Mouse (Mus musculus) limb, embryonic 12.5 days (tissue): ENCODE measurements around the gene Pole4. TPM values are rescaled to one million over a fixed set of nuclear protein-coding genes. Genes with fewer than 3 reads are reported as not detected.

Experiments used
- ATAC-seq: fragments of 200-750 bp; cut with Nextera tagmentation; 2 replicates; pipeline ENCODE4 v1.8.0; 2017; ENCODE audit warnings: low read depth, moderate TSS enrichment; ENCODE audit not compliant: insufficient number of reproducible peaks, insufficient read depth, low FRiP score, low TSS enrichment
- H3K27ac ChIP-seq: fragments of 300-500 bp; sonication (generic); 2 replicates; pipeline ENCODE4 v1.5.1; 2016; ENCODE audit warnings: mild to moderate bottlenecking, moderate library complexity
- H3K27me3 ChIP-seq: fragments of 300-500 bp; sonication (generic); 2 replicates; pipeline ENCODE4 v1.6.1; 2016; ENCODE audit warnings: mild to moderate bottlenecking, moderate library complexity
- H3K36me3 ChIP-seq: fragments of 300-500 bp; sonication (generic); 2 replicates; pipeline ENCODE4 v1.6.1; 2016; ENCODE audit warnings: mild to moderate bottlenecking, moderate library complexity
- H3K4me1 ChIP-seq: fragments of 300-500 bp; sonication (generic); replicated peaks from 2 replicates; pipeline ENCODE4 v1.6.1; 2016
- H3K4me2 ChIP-seq: fragments of 300-500 bp; sonication (generic); 2 replicates; pipeline ENCODE4 v1.6.1; 2016; ENCODE audit warnings: mild to moderate bottlenecking, moderate library complexity
- H3K4me3 ChIP-seq: fragments of 300-500 bp; sonication (generic); replicated peaks from 2 replicates; pipeline ENCODE4 v1.5.1; 2016; ENCODE audit warnings: mild to moderate bottlenecking
- H3K9ac ChIP-seq: fragments of 300-500 bp; sonication (generic); replicated peaks from 2 replicates; pipeline ENCODE4 v1.6.1; 2016; ENCODE audit warnings: mild to moderate bottlenecking, moderate library complexity
- H3K9me3 ChIP-seq: fragments of 300-500 bp; sonication (generic); 2 replicates; pipeline ENCODE4 v1.6.1; 2016; ENCODE audit warnings: mild to moderate bottlenecking, moderate library complexity
- WGBS: fragments of 180-500 bp; shearing (Covaris S2); methylation state at CpG from one replicate; pipeline ENCODE4 v1.1.7; 2016; 5-methylcytosine and 5-hydroxymethylcytosine counted together
- polyA plus RNA-seq: library from polyadenylated mRNA; unstranded; fragments of >200 nt; fragmentation: Nextera tagmentation; extraction: Ambion mirVana; gene quantifications from 2 replicates; pipeline ENCODE4 v1.2.1, GENCODE M21; 2016

The Pole4 gene
- polyA plus RNA-seq, 1 experiment from 2014 or later: 101 TPM

DNA sequence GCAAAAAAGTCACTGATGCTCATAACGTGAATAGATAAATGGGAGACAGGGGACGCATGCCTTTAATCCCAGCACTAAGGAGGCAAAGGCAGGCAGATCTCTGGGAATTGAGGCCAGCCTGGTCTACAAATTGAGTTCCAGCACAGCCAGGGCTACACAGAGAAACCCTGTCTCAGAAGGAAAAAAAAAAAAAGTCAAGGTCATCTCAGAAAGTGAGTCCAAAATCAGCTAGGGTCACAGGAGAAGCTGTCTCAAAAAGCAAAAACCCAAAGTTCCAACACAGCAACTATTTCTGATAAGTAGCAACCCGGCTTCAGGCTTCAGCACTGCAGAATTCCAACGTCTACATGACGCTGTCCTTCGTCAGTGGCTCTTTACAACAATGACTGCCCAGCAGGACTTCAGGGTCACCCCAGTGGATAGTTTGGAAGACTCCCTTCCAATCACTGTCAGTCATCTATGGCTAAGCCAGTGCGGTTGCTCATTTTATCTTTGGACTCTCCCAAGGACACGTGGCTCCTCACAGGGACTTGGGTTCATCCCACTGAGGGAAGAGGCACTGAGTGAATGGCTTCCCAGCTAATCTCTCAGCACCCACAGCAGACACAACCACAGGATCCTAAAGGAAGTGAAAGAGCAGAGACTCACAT is 35.8 kb upstream of the Pole4 start:
- H3K4me3 ChIP-seq: no peak overlapping the region
- H3K36me3 ChIP-seq: peaks cover 62% of the 10 kb centered on the region
- H3K27me3 ChIP-seq: no peaks in the 10 kb centered on the region
- no peak overlapping the region for H3K4me2 ChIP-seq
- H3K9ac ChIP-seq: no peak overlapping the region
- H3K9me3 ChIP-seq: no peaks in the 10 kb centered on the region
- no peak overlapping the region for H3K27ac ChIP-seq
- ATAC-seq: no peak
- no peaks in the 10 kb centered on the region for H3K4me1 ChIP-seq
- 84% methylated on average over 8 of the region's 8 CpGs for WGBS

DNA sequence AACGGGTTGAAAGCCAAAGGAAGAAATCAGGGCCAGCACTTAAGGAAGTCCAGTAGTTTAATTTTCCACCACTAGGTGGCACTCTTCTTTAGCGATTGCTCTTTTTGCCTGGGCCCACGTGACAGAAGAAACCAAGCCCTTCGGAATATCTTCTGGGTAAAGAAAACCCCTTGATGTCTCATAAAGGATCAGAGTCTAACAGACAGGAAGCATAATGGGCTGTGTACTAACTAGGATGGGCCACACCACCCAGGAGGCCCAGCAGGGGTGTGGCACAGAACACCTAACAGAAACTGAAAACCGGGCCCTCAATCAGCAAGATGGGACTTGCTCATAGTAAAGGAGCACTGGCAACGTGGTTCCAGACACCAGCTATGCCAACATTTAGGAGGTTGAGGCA is 35.1 kb upstream of the Pole4 start:
- no peak overlapping the region for H3K9ac ChIP-seq
- H3K9me3 ChIP-seq: no peaks in the 10 kb centered on the region
- ATAC-seq: no peak
- WGBS: 32% methylated on average over 6 of the region's 6 CpGs
- no peak overlapping the region for H3K27ac ChIP-seq
- H3K4me2 ChIP-seq: no peak overlapping the region
- no peaks in the 10 kb centered on the region for H3K4me1 ChIP-seq
- H3K4me3 ChIP-seq: no peak overlapping the region
- no peaks in the 10 kb centered on the region for H3K27me3 ChIP-seq
- H3K36me3 ChIP-seq: peaks cover 69% of the 10 kb centered on the region

DNA sequence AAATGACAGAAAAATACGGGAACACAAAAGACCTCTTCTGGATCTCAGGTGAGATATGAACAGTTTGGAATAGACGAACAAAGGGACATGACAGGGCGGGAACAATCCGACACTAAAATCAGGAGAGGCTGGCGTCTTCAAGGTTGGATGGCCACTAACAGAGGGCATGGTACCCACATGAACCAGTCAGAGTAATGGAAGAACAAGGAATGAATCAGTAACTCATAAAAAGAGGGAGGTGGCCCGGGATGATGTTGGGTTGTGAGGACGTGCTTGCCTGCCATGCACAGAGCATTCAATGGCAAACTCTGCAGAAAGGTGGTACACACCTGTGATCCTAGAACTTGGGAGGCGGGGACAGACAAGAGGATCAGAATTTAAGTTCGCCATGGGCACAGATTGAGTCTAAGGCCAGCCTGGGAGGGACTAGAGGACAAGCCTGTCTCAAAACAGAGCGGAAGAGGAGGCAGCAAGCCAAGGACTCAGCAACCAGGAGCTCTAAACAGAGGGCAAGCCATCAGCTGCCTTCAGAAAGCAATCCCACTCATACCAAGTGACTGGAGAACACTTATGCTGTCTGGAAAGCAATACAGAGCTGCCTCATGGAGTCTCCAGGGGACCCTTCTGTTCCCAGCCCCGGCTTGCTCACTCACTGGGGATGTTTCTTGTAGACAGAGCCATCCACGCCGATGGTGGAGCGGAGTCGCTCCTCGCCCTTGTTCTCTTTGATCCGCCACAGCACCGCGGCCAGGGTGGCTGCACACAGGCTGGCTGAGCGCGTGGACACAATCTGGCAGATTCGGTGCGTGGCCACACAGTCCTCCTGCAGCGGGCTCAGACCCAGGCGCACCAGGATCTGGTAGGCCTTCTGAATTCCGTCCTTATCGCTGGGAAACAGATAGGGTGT is 32.7 kb upstream of the Pole4 start:
- H3K4me3 ChIP-seq: no peak overlapping the region
- WGBS: 92% methylated on average over 27 of the region's 27 CpGs
- H3K4me1 ChIP-seq: no peaks in the 10 kb centered on the region
- no peaks in the 10 kb centered on the region for H3K9me3 ChIP-seq
- no peak overlapping the region for H3K27ac ChIP-seq
- no peak overlapping the region for H3K9ac ChIP-seq
- peaks cover 71% of the 10 kb centered on the region for H3K36me3 ChIP-seq
- no peak for ATAC-seq
- no peaks in the 10 kb centered on the region for H3K27me3 ChIP-seq
- no peak overlapping the region for H3K4me2 ChIP-seq

DNA sequence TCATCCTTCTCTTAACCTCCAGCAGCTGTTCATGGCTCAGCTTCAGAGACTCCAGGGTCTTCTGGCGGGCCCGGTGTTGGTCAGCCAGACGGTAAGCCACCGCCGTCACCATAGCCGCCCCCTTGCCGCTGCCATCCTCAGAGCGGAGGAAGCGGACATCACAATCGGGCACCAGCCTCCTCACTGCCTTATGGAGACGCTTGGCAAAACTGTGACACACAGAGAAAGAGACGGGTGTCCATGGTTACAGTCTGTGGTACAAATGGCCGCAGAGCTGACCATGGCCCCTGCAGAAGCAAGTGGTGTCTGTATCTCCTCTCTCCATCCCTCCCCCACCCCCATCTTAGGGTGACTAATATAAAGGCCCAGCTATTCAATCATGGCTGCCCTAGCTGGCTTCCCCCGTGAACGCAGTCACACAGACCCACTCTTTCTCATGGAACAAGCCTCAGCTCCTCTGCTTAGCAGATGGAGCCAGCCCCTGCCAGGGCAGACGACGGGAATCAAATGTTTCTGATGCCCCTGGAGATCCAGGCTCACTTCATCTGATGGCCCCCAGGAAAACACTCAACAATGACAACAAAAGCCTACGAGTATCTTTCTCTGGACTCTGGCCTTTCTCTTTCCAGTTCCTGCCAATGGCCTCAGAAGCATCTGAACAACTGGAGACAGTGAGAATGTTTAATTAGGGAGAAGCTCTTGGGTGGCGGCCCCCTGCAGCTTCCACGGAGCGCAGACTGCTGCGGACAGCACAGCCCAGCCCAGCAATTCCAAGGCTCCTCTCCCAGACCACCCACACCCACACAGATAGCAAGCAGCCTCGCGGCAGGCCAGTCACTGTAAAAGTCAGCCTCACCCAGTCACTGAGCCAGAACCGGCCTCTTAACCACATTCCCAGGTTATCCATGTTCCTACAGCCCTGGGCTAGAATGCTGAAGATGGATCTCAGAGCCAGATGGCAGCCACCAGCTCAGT is 31.7 kb upstream of the Pole4 start:
- no peak for ATAC-seq
- WGBS: 91% methylated on average over 25 of the region's 25 CpGs
- Histone ChIP-seq H3K36me3 (peaks cover 63% of the 10 kb centered on the region), H3K27me3 (no peaks in the 10 kb centered on the region), H3K4me2 (no peak overlapping the region), H3K9me3 (no peaks in the 10 kb centered on the region), H3K27ac (no peak overlapping the region), H3K9ac (no peak overlapping the region), H3K4me1 (no peaks in the 10 kb centered on the region), H3K4me3 (no peak overlapping the region)

DNA sequence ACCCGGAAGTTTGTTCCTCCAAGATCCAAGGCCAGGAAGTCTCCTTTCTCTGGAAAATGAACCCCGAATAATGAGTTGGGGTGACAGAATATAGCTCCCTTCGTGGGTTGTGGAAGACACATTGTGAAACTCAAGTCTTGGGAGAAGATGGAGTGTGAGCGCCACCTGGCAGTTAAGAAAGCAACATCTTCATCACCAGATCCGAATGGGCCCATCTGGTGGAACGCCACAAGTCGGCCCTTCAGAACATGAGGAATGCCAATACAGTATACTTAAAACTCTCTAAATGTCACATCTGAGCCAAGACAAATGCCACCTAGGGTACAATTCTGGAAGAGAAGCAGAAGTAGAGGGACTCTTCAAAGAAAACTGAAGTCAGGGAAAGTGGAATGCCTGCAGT is 30.2 kb upstream of the Pole4 start:
- H3K9ac ChIP-seq: no peak overlapping the region
- 86% methylated on average over 7 of the region's 7 CpGs for WGBS

DNA sequence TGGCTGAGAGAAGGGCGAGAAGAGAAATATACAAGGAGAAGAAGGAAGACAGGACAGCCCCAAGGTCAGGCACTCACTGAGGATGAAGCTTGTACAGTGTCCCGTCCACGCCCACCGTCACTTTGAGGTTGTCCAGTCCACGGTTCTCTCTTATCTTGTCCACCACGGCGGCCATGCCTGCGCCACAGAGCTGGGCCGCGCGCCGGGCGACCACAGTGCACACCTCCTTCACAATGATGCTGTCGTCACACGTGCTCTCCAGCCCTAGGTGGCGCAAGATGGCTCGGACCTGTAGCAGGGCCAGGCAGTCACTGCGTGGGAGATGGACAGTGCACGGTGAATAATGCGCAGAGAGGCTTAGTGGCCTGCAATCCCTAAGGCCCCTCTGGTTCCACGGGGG is 23.5 kb upstream of the Pole4 start:
- Histone ChIP-seq H3K27me3 (no peaks in the 10 kb centered on the region), H3K9me3 (no peaks in the 10 kb centered on the region), H3K27ac (no peak overlapping the region), H3K36me3 (peaks cover 74% of the 10 kb centered on the region), H3K4me2 (no peak overlapping the region), H3K4me3 (no peak overlapping the region), H3K4me1 (peaks cover 4% of the 10 kb centered on the region), H3K9ac (no peak overlapping the region)
- WGBS: 91% methylated on average over 21 of the region's 21 CpGs
- ATAC-seq: no peak

More for the DNA sequence above, 30.2 kb upstream of the Pole4 start:
- H3K27ac ChIP-seq: no peak overlapping the region
- H3K27me3 ChIP-seq: no peaks in the 10 kb centered on the region
- H3K36me3 ChIP-seq: peaks cover 77% of the 10 kb centered on the region
- H3K4me3 ChIP-seq: no peak overlapping the region
- H3K4me1 ChIP-seq: no peaks in the 10 kb centered on the region
- no peaks in the 10 kb centered on the region for H3K9me3 ChIP-seq
- no peak overlapping the region for H3K4me2 ChIP-seq
- no peak for ATAC-seq

DNA sequence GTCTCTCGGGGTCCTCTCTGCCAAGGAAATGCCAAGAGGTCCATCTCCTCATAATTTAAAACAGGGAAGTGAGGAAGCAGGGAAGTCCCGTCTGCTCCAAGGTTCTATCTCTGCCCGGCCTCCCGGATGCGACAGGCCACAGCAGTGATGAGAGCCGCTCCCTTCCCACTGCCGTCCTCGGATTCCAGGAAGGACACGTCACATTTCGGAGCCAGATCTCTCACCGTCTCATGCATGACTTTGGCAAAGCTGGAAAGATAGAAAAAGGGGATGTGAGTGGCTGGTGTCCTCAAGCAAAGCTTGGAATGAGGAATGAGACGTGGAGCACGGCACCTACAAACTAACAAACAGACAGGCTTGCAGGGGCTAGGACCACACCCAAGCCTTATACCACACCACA is 22.0 kb upstream of the Pole4 start:
- H3K36me3 ChIP-seq: peaks cover 71% of the 10 kb centered on the region
- peaks cover 15% of the 10 kb centered on the region for H3K4me1 ChIP-seq
- H3K4me3 ChIP-seq: no peak overlapping the region
- H3K27me3 ChIP-seq: no peaks in the 10 kb centered on the region
- H3K9me3 ChIP-seq: no peaks in the 10 kb centered on the region
- no peak for ATAC-seq
- WGBS: 91% methylated on average over 13 of the region's 13 CpGs
- no peak overlapping the region for H3K9ac ChIP-seq
- H3K27ac ChIP-seq: no peak overlapping the region
- H3K4me2 ChIP-seq: no peak overlapping the region

DNA sequence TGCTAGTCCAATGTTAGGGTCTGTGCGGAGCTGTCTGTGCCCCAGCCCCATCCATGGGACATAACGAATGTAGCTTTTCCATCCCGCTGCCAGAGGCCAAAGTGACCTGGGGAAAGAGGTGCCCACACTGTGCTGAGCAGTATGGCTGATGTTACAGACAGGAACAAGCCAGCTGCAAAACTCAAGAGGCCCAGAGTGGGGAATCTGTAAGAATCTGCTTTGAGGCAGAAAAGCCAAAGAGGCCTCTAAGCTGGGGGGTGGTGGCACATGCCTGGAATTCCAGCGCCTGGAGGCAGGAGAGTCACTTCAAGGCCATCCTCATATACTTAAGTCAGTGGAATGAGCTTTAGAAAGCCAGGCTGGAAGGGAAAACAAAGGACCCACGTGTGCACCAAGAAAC is 18.2 kb upstream of the Pole4 start:
- Histone ChIP-seq H3K4me3 (no peak overlapping the region), H3K4me1 (peaks cover 15% of the 10 kb centered on the region), H3K27me3 (no peaks in the 10 kb centered on the region), H3K36me3 (peaks cover 34% of the 10 kb centered on the region), H3K9me3 (no peaks in the 10 kb centered on the region), H3K9ac (0 out of 2 replicates have a peak overlapping the region, but pooled peaks have one; percentile 19), H3K27ac (peak overlapping the region; percentile 85), H3K4me2 (no peak overlapping the region)
- ATAC-seq: peak; percentile 78
- 45% methylated on average over 5 of the region's 5 CpGs for WGBS

DNA sequence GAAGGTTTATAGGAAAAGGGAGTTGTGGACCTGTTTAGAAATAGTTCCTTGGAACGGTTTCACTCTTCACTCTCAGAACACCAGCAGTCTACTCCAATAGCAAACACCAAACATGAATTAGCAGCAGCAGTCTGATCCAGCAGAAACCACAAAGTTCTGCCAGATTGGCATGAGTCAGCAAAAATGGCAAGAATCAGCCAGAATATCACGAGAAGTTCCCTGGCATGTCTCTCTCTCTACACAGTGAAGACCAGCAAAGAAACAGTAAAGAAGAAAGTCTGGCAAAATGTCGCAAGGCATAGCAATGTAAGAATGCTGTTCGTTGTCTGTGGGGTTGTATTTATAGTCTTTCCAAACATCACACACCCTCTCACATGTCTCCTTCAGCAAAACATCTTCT is 11.0 kb upstream of the Pole4 start:
- no peaks in the 10 kb centered on the region for H3K27me3 ChIP-seq
- no peak overlapping the region for H3K9ac ChIP-seq
- H3K4me1 ChIP-seq: no peaks in the 10 kb centered on the region
- WGBS: 80% methylated on average over 4 of the region's 4 CpGs
- H3K27ac ChIP-seq: no peak overlapping the region
- no peaks in the 10 kb centered on the region for H3K9me3 ChIP-seq
- no peak overlapping the region for H3K4me3 ChIP-seq
- no peak for ATAC-seq
- H3K36me3 ChIP-seq: no peaks in the 10 kb centered on the region
- H3K4me2 ChIP-seq: no peak overlapping the region

DNA sequence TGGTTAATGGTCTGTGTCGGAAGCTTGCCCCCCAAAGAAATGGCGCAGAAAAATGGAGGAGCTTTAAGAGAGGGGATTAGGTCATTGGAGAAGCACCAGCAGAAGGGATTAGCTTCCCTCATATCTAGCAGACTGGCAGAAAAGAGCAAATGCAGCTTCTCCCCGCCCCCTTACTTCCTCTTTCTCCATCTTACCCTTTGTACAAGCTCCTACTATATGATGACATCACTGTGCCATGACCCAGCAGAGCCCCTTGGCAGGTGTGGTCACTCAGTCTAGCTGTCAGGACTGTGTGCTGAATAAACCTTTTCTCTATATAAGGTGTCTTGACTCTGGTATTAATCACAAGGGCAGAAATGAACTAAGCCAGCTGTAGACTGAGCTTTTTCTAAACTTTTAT is 10.5 kb upstream of the Pole4 start:
- Histone ChIP-seq H3K36me3 (no peaks in the 10 kb centered on the region), H3K27ac (no peak overlapping the region), H3K4me2 (no peak overlapping the region), H3K4me3 (no peak overlapping the region), H3K9me3 (no peaks in the 10 kb centered on the region), H3K4me1 (no peaks in the 10 kb centered on the region), H3K27me3 (no peaks in the 10 kb centered on the region), H3K9ac (no peak overlapping the region)
- no peak for ATAC-seq
- 85% methylated on average over 3 of the region's 3 CpGs for WGBS

DNA sequence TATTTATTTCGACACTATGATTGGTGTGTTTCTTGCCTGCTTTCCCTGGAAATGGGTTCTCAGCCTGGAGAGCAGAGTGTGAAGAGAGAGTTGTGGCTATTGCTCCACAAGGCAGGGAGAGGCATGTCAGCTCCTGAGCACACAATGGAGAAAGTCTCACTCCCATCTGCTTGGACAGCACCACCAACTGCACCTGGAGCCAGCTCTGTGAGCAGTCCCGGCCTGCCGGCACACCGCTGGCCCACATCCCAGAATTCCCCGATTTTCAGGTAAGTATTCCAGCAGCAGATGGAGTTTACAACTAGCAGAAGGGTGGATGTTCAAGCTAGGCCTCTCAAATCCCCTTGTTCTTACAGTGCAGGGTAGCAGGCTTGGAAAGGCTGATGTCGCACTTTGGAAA is 10.1 kb upstream of the Pole4 start:
- no peaks in the 10 kb centered on the region for H3K36me3 ChIP-seq
- no peak overlapping the region for H3K27ac ChIP-seq
- ATAC-seq: no peak
- no peak overlapping the region for H3K4me2 ChIP-seq
- H3K27me3 ChIP-seq: no peaks in the 10 kb centered on the region
- no peaks in the 10 kb centered on the region for H3K9me3 ChIP-seq
- H3K4me1 ChIP-seq: no peaks in the 10 kb centered on the region
- H3K9ac ChIP-seq: no peak overlapping the region
- H3K4me3 ChIP-seq: no peak overlapping the region
- WGBS: 87% methylated on average over 6 of the region's 6 CpGs
